Mouse (Mus musculus) erythroblast, embryonic 14.5 days (primary cell): ENCODE data around the gene Sdccag8.

ENCODE experiments used
- GATA1 ChIP-seq: IDR thresholded peaks from 2 replicates; pipeline ENCODE4 v1.6.1; 2012; ENCODE audit warnings: low read length, inconsistent platforms, mixed read lengths
- TAL1 ChIP-seq: IDR thresholded peaks from 3 replicates; pipeline ENCODE4 v1.6.1; 2012; ENCODE audit warnings: low read length, inconsistent platforms, mixed read lengths

DNA sequence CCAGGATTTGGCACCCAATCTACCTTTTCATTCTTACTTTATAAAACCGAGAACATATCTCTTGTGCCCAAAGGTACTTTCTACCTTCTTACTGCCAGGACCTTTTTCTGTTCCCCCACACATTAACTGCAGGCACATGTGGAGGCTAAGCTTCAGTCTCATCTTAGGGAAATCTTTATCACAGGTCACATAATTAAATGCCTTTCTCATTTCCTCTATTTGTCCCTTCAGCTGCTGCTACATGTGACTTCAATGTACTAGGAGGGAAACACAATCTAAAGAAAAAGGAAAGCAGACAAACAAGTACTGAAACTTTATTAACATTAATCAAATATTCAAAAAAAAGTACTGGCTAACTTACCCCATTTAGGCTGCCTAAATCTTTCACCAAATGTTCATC, 22.3 kb upstream of the Sdccag8 start:
- TF ChIP-seq GATA1 = no peak
- no peak for TF ChIP-seq TAL1
